Mouse (Mus musculus): ENCODE results near the gene Vbp1. TPM values are rescaled to one million over a fixed set of nuclear protein-coding genes. Genes with fewer than 3 reads are reported as not detected.

Gene Vbp1
- 10 to 100 TPM; 65.9 to 84.3 (median 75.0) TPM for total RNA-seq (2022)

- DNase-seq (ENCODE audit: low spot score in 2 of 2), result peak; percentile 87 to 91
Observed at GRCm38 (mm10) chrX:75514179-75514972, at the start of gene Vbp1. Gene Vbp1, plus strand, starts transcription at chrX:75514299.

GRCm38 (mm10) chrX:75475182-75475644, 38.9 kb upstream of the Vbp1 start:
- peak; percentile 14 to 39 for DNase-seq (ENCODE audit: low spot score in 2 of 2)

GRCm38 (mm10) chrX:75489886-75490285, 24.2 kb upstream of the Vbp1 start:
- DNase-seq (ENCODE audit: low spot score in 2 of 2), result no peak

GRCm38 (mm10) chrX:75513787-75514178, 316 bp upstream of the Vbp1 start:
- DNase-seq (ENCODE audit: low spot score in 2 of 2), result no peak

- peak; percentile 60 to 65 for DNase-seq (ENCODE audit: low spot score in 2 of 2)
Observed at GRCm38 (mm10) chrX:75577582-75578324, 63.7 kb downstream of the Vbp1 start, which contains the start of gene Rab39b. Gene Rab39b, minus strand, starts transcription at chrX:75578231.

GRCm38 (mm10) chrX:75578539-75578938, 64.4 kb downstream of the Vbp1 start:
- no peak for DNase-seq (ENCODE audit: low spot score in 2 of 2)

Other genes starting within 250 kb of the Vbp1 start
- 10 to 100 TPM; 46.7 to 55.4 (median 51.2) TPM for gene Fundc2, start 131.9 kb upstream of the Vbp1 start, total RNA-seq (2022)
- 1 to 10 TPM; 1.7 to 3.2 (median 2.3) TPM for gene F8, start 131.7 kb upstream of the Vbp1 start, total RNA-seq (2022)
- gene Cmc4, start 97.7 kb upstream of the Vbp1 start, total RNA-seq (2022), result 10 to 100 TPM; 11.9 to 14.3 (median 12.0) TPM
- gene Mtcp1, start 97.7 kb upstream of the Vbp1 start, total RNA-seq (2022), result 10 to 100 TPM in 2 of 4 experiments, 1 to 10 TPM in 2; 8.9 to 13.7 (median 10.1) TPM
- gene Brcc3, start 97.7 kb upstream of the Vbp1 start, total RNA-seq (2022), result 10 to 100 TPM; 35.5 to 38.2 (median 36.3) TPM
- 10 to 100 TPM; 35.5 to 43.8 (median 40.6) TPM for gene Rab39b, start 63.9 kb downstream of the Vbp1 start, total RNA-seq (2022)